Mouse (Mus musculus): Measurements from ENCODE around the gene Mief2. TPM values are rescaled to one million over a fixed set of nuclear protein-coding genes. Genes with fewer than 3 reads are reported as not detected.

Mief2 gene
- polyA plus RNA-seq, 1 experiment: 49.7 TPM

GRCm38 (mm10) chr11:60774158-60774689 is 46.0 kb downstream of the Mief2 start:
- TF ChIP-seq TCF12 (IDR thresholded peaks at IDR 0.05; ENCODE audit: insufficient read depth, poor library complexity, severe bottlenecking) (no peak), USF1 (IDR thresholded peaks at IDR 0.05; ENCODE audit: low read depth) (no peak), POLR2AphosphoS2 (IDR thresholded peaks at IDR 0.05; ENCODE audit: insufficient read length, low read depth) (no peak), E2F4 (IDR thresholded peaks at IDR 0.05; ENCODE audit: insufficient read depth) (no peak), MYOG (IDR thresholded peaks at IDR 0.05; ENCODE audit: control insufficient read depth in 1 of 3, insufficient read depth in 1 of 3, insufficient read length in 2 of 3, low read depth in 2 of 3) (no peak), POLR2A (IDR thresholded peaks at IDR 0.05; ENCODE audit: insufficient read length, low read depth) (no peak), SRF (IDR thresholded peaks at IDR 0.05; ENCODE audit: control insufficient read depth, insufficient read length, low read depth) (no peak), MAX (IDR thresholded peaks at IDR 0.05; ENCODE audit: low read depth) (no peak), TCF3 (IDR thresholded peaks at IDR 0.05; ENCODE audit: insufficient read length, low read depth) (no peak), MYOD1 (IDR thresholded peaks at IDR 0.05; ENCODE audit: control insufficient read depth in 1 of 3, insufficient read length in 2 of 3, low read depth in 2 of 3) (no peak), REST (IDR thresholded peaks at IDR 0.05; ENCODE audit: insufficient read depth, insufficient read length) (no peak), CEBPB (IDR thresholded peaks at IDR 0.05; ENCODE audit: insufficient read depth, poor library complexity, severe bottlenecking) (no peak)
- no peaks in the 10 kb centered on the region for H3K36me3 ChIP-seq (ENCODE audit: control insufficient read depth, insufficient read depth)
- H3K79me2 ChIP-seq (ENCODE audit: control insufficient read depth, insufficient read depth): peaks cover 77% of the 10 kb centered on the region
- no peak overlapping the region for H3K4me2 ChIP-seq (ENCODE audit: low read depth)
- H3K4me3 ChIP-seq: no peak overlapping the region
- no peak overlapping the region for H3ac ChIP-seq (ENCODE audit: control insufficient read depth, insufficient read length)
- H3K27me3 ChIP-seq (ENCODE audit: control insufficient read depth, insufficient read depth, insufficient read length): no peaks in the 10 kb centered on the region

GRCm38 (mm10) chr11:60774841-60775240 is 46.6 kb downstream of the Mief2 start:
- Histone ChIP-seq H3K27me3 (ENCODE audit: control insufficient read depth, insufficient read depth, insufficient read length) (no peaks in the 10 kb centered on the region), H3K4me2 (ENCODE audit: low read depth) (peak overlapping the region; percentile 93), H3ac (ENCODE audit: control insufficient read depth, insufficient read length) (no peak overlapping the region), H3K4me3 (no peak overlapping the region), H3K79me2 (ENCODE audit: control insufficient read depth, insufficient read depth) (peaks cover 83% of the 10 kb centered on the region), H3K36me3 (ENCODE audit: control insufficient read depth, insufficient read depth) (no peaks in the 10 kb centered on the region)
- TF ChIP-seq POLR2AphosphoS2 (IDR thresholded peaks at IDR 0.05; ENCODE audit: insufficient read length, low read depth): no peak
- TF ChIP-seq POLR2A (IDR thresholded peaks at IDR 0.05; ENCODE audit: insufficient read length, low read depth): no peak
- no peak for TF ChIP-seq SRF (IDR thresholded peaks at IDR 0.05; ENCODE audit: control insufficient read depth, insufficient read length, low read depth)
- no peak for TF ChIP-seq TCF12 (IDR thresholded peaks at IDR 0.05; ENCODE audit: insufficient read depth, poor library complexity, severe bottlenecking)
- no peak for TF ChIP-seq REST (IDR thresholded peaks at IDR 0.05; ENCODE audit: insufficient read depth, insufficient read length)
- TF ChIP-seq E2F4 (IDR thresholded peaks at IDR 0.05; ENCODE audit: insufficient read depth): no peak

GRCm38 (mm10) chr11:60775578-60775977 is 47.4 kb downstream of the Mief2 start:
- Histone ChIP-seq H3K36me3 (ENCODE audit: control insufficient read depth, insufficient read depth) (peaks cover 2% of the 10 kb centered on the region), H3K27me3 (ENCODE audit: control insufficient read depth, insufficient read depth, insufficient read length) (no peaks in the 10 kb centered on the region), H3K79me2 (ENCODE audit: control insufficient read depth, insufficient read depth) (peaks cover 87% of the 10 kb centered on the region), H3ac (ENCODE audit: control insufficient read depth, insufficient read length) (no peak overlapping the region), H3K4me3 (peak overlapping the region; percentile 93), H3K4me2 (ENCODE audit: low read depth) (peak overlapping the region; percentile 93)
- TF ChIP-seq POLR2A (IDR thresholded peaks at IDR 0.05; ENCODE audit: insufficient read length, low read depth): no peak
- no peak for TF ChIP-seq E2F4 (IDR thresholded peaks at IDR 0.05; ENCODE audit: insufficient read depth)
- no peak for TF ChIP-seq CEBPB (IDR thresholded peaks at IDR 0.05; ENCODE audit: insufficient read depth, poor library complexity, severe bottlenecking)
- TF ChIP-seq MYOD1 (IDR thresholded peaks at IDR 0.05; ENCODE audit: control insufficient read depth in 1 of 3, insufficient read length in 2 of 3, low read depth in 2 of 3): no peak
- TF ChIP-seq SRF (IDR thresholded peaks at IDR 0.05; ENCODE audit: control insufficient read depth, insufficient read length, low read depth): no peak
- TF ChIP-seq MAX (IDR thresholded peaks at IDR 0.05; ENCODE audit: low read depth): no peak

- Histone ChIP-seq H3ac (ENCODE audit: control insufficient read depth, insufficient read length) (peak overlapping the region; percentile 22), H3K4me3 (peak overlapping the region; percentile 93), H3K4me2 (ENCODE audit: low read depth) (peak overlapping the region; percentile 93), H3K27me3 (ENCODE audit: control insufficient read depth, insufficient read depth, insufficient read length) (no peaks in the 10 kb centered on the region), H3K79me2 (ENCODE audit: control insufficient read depth, insufficient read depth) (peaks cover 87% of the 10 kb centered on the region), H3K36me3 (ENCODE audit: control insufficient read depth, insufficient read depth) (peaks cover 5% of the 10 kb centered on the region)
- TF ChIP-seq USF1 (IDR thresholded peaks at IDR 0.05; ENCODE audit: low read depth) (no peak), POLR2AphosphoS2 (IDR thresholded peaks at IDR 0.05; ENCODE audit: insufficient read length, low read depth) (no peak), REST (IDR thresholded peaks at IDR 0.05; ENCODE audit: insufficient read depth, insufficient read length) (no peak), SRF (IDR thresholded peaks at IDR 0.05; ENCODE audit: control insufficient read depth, insufficient read length, low read depth) (no peak), POLR2A (IDR thresholded peaks at IDR 0.05; ENCODE audit: insufficient read length, low read depth) (no peak), MYOD1 (IDR thresholded peaks at IDR 0.05; ENCODE audit: control insufficient read depth in 1 of 3, insufficient read length in 2 of 3, low read depth in 2 of 3) (no peak), CEBPB (IDR thresholded peaks at IDR 0.05; ENCODE audit: insufficient read depth, poor library complexity, severe bottlenecking) (no peak), MYOG (IDR thresholded peaks at IDR 0.05; ENCODE audit: control insufficient read depth in 1 of 3, insufficient read depth in 1 of 3, insufficient read length in 2 of 3, low read depth in 2 of 3) (no peak), TCF3 (IDR thresholded peaks at IDR 0.05; ENCODE audit: insufficient read length, low read depth) (no peak), TCF12 (IDR thresholded peaks at IDR 0.05; ENCODE audit: insufficient read depth, poor library complexity, severe bottlenecking) (no peak), MAX (IDR thresholded peaks at IDR 0.05; ENCODE audit: low read depth) (no peak), E2F4 (IDR thresholded peaks at IDR 0.05; ENCODE audit: insufficient read depth) (no peak)
Measured at GRCm38 (mm10) chr11:60776107-60776828, 48.1 kb downstream of the Mief2 start.

Data from myocyte (in vitro differentiated cells).